Mouse (Mus musculus) liver, embryonic 11.5 days (tissue): ENCODE results near the gene Kcnk5. TPM values are rescaled to one million over a fixed set of nuclear protein-coding genes. Genes with fewer than 3 reads are reported as not detected.

ENCODE experiments used
- ATAC-seq: fragments of 200-750 bp; cut with Nextera tagmentation; replicated peaks from 2 replicates; pipeline ENCODE4 v1.8.0; 2017; ENCODE audit warnings: moderate number of reproducible peaks, mild to moderate bottlenecking, moderate TSS enrichment, moderate library complexity; ENCODE audit not compliant: low FRiP score
- DNase-seq: peaks from one replicate; pipeline ENCODE4 v3.0.0-alpha.2; 2017; ENCODE audit warnings: low spot score
- H3K27ac ChIP-seq: fragments of 300-500 bp; sonication (generic); 2 replicates; pipeline ENCODE4 v1.5.1; 2014; ENCODE audit warnings: mild to moderate bottlenecking, low read depth, low read length, control low read depth
- H3K27me3 ChIP-seq: fragments of 300-500 bp; sonication (generic); replicated peaks from 2 replicates; pipeline ENCODE4 v1.6.1; 2014; ENCODE audit warnings: low read length, mixed read lengths; ENCODE audit not compliant: control insufficient read depth, insufficient read depth
- H3K36me3 ChIP-seq: fragments of 300-500 bp; sonication (generic); 2 replicates; pipeline ENCODE4 v1.6.1; 2014; ENCODE audit warnings: mild to moderate bottlenecking, low read length, moderate library complexity, mixed read lengths; ENCODE audit not compliant: control insufficient read depth, insufficient read depth
- H3K4me1 ChIP-seq: fragments of 300-500 bp; sonication (generic); replicated peaks from 2 replicates; pipeline ENCODE4 v1.6.1; 2014; ENCODE audit warnings: low read length, mixed read lengths; ENCODE audit not compliant: control insufficient read depth, insufficient read depth
- H3K4me2 ChIP-seq: fragments of 300-500 bp; sonication (generic); 2 replicates; pipeline ENCODE4 v1.6.1; 2014; ENCODE audit warnings: mild to moderate bottlenecking, control low read depth, moderate library complexity
- H3K4me3 ChIP-seq: fragments of 300-500 bp; sonication (generic); 2 replicates; pipeline ENCODE4 v1.5.1; 2014; ENCODE audit warnings: low read depth, low read length, control low read depth
- H3K9ac ChIP-seq: fragments of 300-500 bp; sonication (generic); 2 replicates; pipeline ENCODE4 v1.6.1; 2014; ENCODE audit warnings: low read depth, low read length, control low read depth
- H3K9me3 ChIP-seq: fragments of 300-500 bp; sonication (generic); 2 replicates; pipeline ENCODE4 v1.6.1; 2016; ENCODE audit warnings: low read length, inconsistent platforms, mixed read lengths; ENCODE audit not compliant: control insufficient read depth
- WGBS: fragments of 180-500 bp; shearing (Covaris S2); extraction: QIAGEN DNeasy Blood & Tissue Kit; methylation state at CpG from one replicate; pipeline ENCODE4 v1.1.7; 2014; 5-methylcytosine and 5-hydroxymethylcytosine counted together
- polyA plus RNA-seq: library from polyadenylated mRNA; unstranded; fragments of >200 nt; fragmentation: Nextera tagmentation; extraction: Ambion mirVana; gene quantifications from 2 replicates; pipeline ENCODE4 v1.2.1, GENCODE M21; 2014

Gene Kcnk5
- polyA plus RNA-seq, 1 experiment from 2014 or later: 9.6 TPM

GRCm38 (mm10) chr14:20185426-20185825 is 3.8 kb upstream of the Kcnk5 start:
- H3K27me3 ChIP-seq: no peaks in the 10 kb centered on the region
- WGBS: 72% methylated on average over 9 of the region's 9 CpGs
- no peak overlapping the region for H3K9ac ChIP-seq
- H3K4me1 ChIP-seq: no peaks in the 10 kb centered on the region; the same call in 1 of the 2 replicates
- ATAC-seq: no peak
- H3K4me3 ChIP-seq: no peak overlapping the region
- H3K4me2 ChIP-seq: no peak overlapping the region
- no peaks in the 10 kb centered on the region for H3K36me3 ChIP-seq
- no peak overlapping the region for H3K27ac ChIP-seq
- H3K9me3 ChIP-seq: no peaks in the 10 kb centered on the region
- DNase-seq: no peak

GRCm38 (mm10) chr14:20183701-20184100 is 2.1 kb upstream of the Kcnk5 start:
- Histone ChIP-seq H3K9me3 (no peaks in the 10 kb centered on the region), H3K4me2 (no peak overlapping the region), H3K4me1 (peaks cover 13% of the 10 kb centered on the region), H3K27ac (no peak overlapping the region), H3K36me3 (no peaks in the 10 kb centered on the region), H3K27me3 (no peaks in the 10 kb centered on the region), H3K9ac (no peak overlapping the region), H3K4me3 (no peak overlapping the region)
- DNase-seq: no peak
- no peak for ATAC-seq
- WGBS: 72% methylated on average over 5 of the region's 5 CpGs

- ATAC-seq (no peak), DNase-seq (no peak)
- no peaks in the 10 kb centered on the region for H3K36me3 ChIP-seq
- no peak overlapping the region for H3K27ac ChIP-seq
- no peaks in the 10 kb centered on the region for H3K27me3 ChIP-seq
- H3K9me3 ChIP-seq: no peaks in the 10 kb centered on the region
- H3K4me2 ChIP-seq: no peak overlapping the region
- H3K4me1 ChIP-seq: peaks cover 23% of the 10 kb centered on the region
- no peak overlapping the region for H3K9ac ChIP-seq
- WGBS: 71% methylated on average over 7 of the region's 7 CpGs
- no peak overlapping the region for H3K4me3 ChIP-seq
These were observed 987 bp upstream of the Kcnk5 start for GRCm38 (mm10) chr14:20182596-20182995.

GRCm38 (mm10) chr14:20180751-20181162 is 852 bp downstream of the Kcnk5 start:
- Histone ChIP-seq H3K9me3 (no peaks in the 10 kb centered on the region), H3K4me2 (peak overlapping the region; percentile 95), H3K27me3 (no peaks in the 10 kb centered on the region), H3K27ac (peak overlapping the region; percentile 67), H3K4me1 (peaks cover 25% of the 10 kb centered on the region), H3K4me3 (peak overlapping the region; percentile 66), H3K9ac (peak overlapping the region; percentile 77), H3K36me3 (no peaks in the 10 kb centered on the region)
- DNase-seq: peak; percentile 64
- WGBS: 0% methylated on average over 24 of the region's 24 CpGs
- ATAC-seq: peak; percentile 76

GRCm38 (mm10) chr14:20180304-20180703 is 1.3 kb downstream of the Kcnk5 start:
- Histone ChIP-seq H3K36me3 (no peaks in the 10 kb centered on the region), H3K4me2 (peak overlapping the region; percentile 95), H3K9ac (peak overlapping the region; percentile 77), H3K27ac (0 out of 2 replicates have a peak overlapping the region, but pooled peaks have one; percentile 67), H3K27me3 (no peaks in the 10 kb centered on the region), H3K4me1 (peaks cover 26% of the 10 kb centered on the region), H3K4me3 (peak overlapping the region; percentile 66), H3K9me3 (no peaks in the 10 kb centered on the region)
- WGBS: 10% methylated on average over 6 of the region's 6 CpGs
- ATAC-seq (no peak), DNase-seq (no peak)

GRCm38 (mm10) chr14:20179731-20180280 is 1.8 kb downstream of the Kcnk5 start:
- H3K27ac ChIP-seq: no peak overlapping the region

GRCm38 (mm10) chr14:20179080-20179479 is 2.5 kb downstream of the Kcnk5 start:
- no peaks in the 10 kb centered on the region for H3K9me3 ChIP-seq
- H3K4me2 ChIP-seq: peak overlapping the region; percentile 95
- no peak for ATAC-seq
- H3K36me3 ChIP-seq: no peaks in the 10 kb centered on the region
- no peak for DNase-seq
- H3K9ac ChIP-seq: peak overlapping the region; percentile 3; the same call in 1 of the 2 replicates
- H3K4me1 ChIP-seq: peaks cover 29% of the 10 kb centered on the region
- WGBS: 25% methylated on average over 3 of the region's 3 CpGs
- no peaks in the 10 kb centered on the region for H3K27me3 ChIP-seq
- no peak overlapping the region for H3K27ac ChIP-seq
- peak overlapping the region; percentile 66 for H3K4me3 ChIP-seq

More at GRCm38 (mm10) chr14:20179731-20180280, 1.8 kb downstream of the Kcnk5 start:
- 44% methylated on average over 5 of the region's 5 CpGs for WGBS
- H3K9ac ChIP-seq: peak overlapping the region; percentile 77; the same call in 1 of the 2 replicates
- DNase-seq (no peak), ATAC-seq (no peak)
- H3K4me1 ChIP-seq: peaks cover 28% of the 10 kb centered on the region
- H3K4me3 ChIP-seq: peak overlapping the region; percentile 66
- H3K9me3 ChIP-seq: no peaks in the 10 kb centered on the region
- H3K36me3 ChIP-seq: no peaks in the 10 kb centered on the region
- H3K27me3 ChIP-seq: no peaks in the 10 kb centered on the region
- peak overlapping the region; percentile 95 for H3K4me2 ChIP-seq

- 18% methylated on average over 4 of the region's 4 CpGs for WGBS
- DNase-seq: no peak
- no peak for ATAC-seq
- Histone ChIP-seq H3K27ac (no peak overlapping the region), H3K27me3 (no peaks in the 10 kb centered on the region), H3K9me3 (no peaks in the 10 kb centered on the region), H3K4me2 (peak overlapping the region; percentile 95), H3K36me3 (no peaks in the 10 kb centered on the region), H3K9ac (no peak overlapping the region), H3K4me1 (peaks cover 34% of the 10 kb centered on the region), H3K4me3 (no peak overlapping the region)
These were observed 3.0 kb downstream of the Kcnk5 start for GRCm38 (mm10) chr14:20178593-20178992.

GRCm38 (mm10) chr14:20177494-20178123 is 4.0 kb downstream of the Kcnk5 start:
- no peak for ATAC-seq
- no peak overlapping the region for H3K4me3 ChIP-seq

More at GRCm38 (mm10) chr14:20177494-20178123, 4.0 kb downstream of the Kcnk5 start:
- DNase-seq: no peak
- Histone ChIP-seq H3K9me3 (no peaks in the 10 kb centered on the region), H3K4me1 (peaks cover 43% of the 10 kb centered on the region), H3K9ac (peak overlapping the region; percentile 13; the same call in 1 of the 2 replicates), H3K36me3 (no peaks in the 10 kb centered on the region), H3K27ac (no peak overlapping the region), H3K27me3 (no peaks in the 10 kb centered on the region), H3K4me2 (no peak overlapping the region)
- 85% methylated on average over 9 of the region's 9 CpGs for WGBS
